Mouse (Mus musculus) lung, embryonic 15.5 days (tissue): Measurements from ENCODE around the gene Chek2. TPM values are rescaled to one million over a fixed set of nuclear protein-coding genes. Genes with fewer than 3 reads are reported as not detected.
A peak's percentile ranks its signal among the peaks of the same experiment; 100 is the strongest.
"Not testable (repeated sequence)": the region's sequence is repeated elsewhere in the genome, so short reads cannot be mapped to it uniquely, and the experiment has no call there.

Experiments used
- ATAC-seq: fragments of 200-750 bp; cut with Nextera tagmentation; 2 replicates; pipeline ENCODE4 v1.8.0; 2017; ENCODE audit warnings: moderate number of reproducible peaks, borderline replicate concordance; ENCODE audit not compliant: low FRiP score, low TSS enrichment; ENCODE audit errors: extremely low read depth
- H3K27ac ChIP-seq: fragments of 300-500 bp; sonication (generic); 2 replicates; pipeline ENCODE4 v1.5.1; 2015; ENCODE audit warnings: moderate library complexity, mild to moderate bottlenecking, inconsistent platforms
- H3K27me3 ChIP-seq: fragments of 300-500 bp; sonication (generic); 2 replicates; pipeline ENCODE4 v1.6.1; 2015; ENCODE audit warnings: inconsistent platforms
- H3K36me3 ChIP-seq: fragments of 300-500 bp; sonication (generic); 2 replicates; pipeline ENCODE4 v1.6.1; 2015; ENCODE audit warnings: inconsistent platforms
- H3K4me1 ChIP-seq: fragments of 300-500 bp; sonication (generic); 2 replicates; pipeline ENCODE4 v1.6.1; 2015; ENCODE audit warnings: inconsistent platforms
- H3K4me2 ChIP-seq: fragments of 300-500 bp; sonication (generic); 2 replicates; pipeline ENCODE4 v1.6.1; 2015; ENCODE audit warnings: inconsistent platforms, mild to moderate bottlenecking, moderate library complexity
- H3K4me3 ChIP-seq: fragments of 300-500 bp; sonication (generic); 2 replicates; pipeline ENCODE4 v1.5.1; 2015; ENCODE audit warnings: mild to moderate bottlenecking, inconsistent platforms
- H3K9ac ChIP-seq: fragments of 300-500 bp; sonication (generic); 2 replicates; pipeline ENCODE4 v1.6.1; 2015; ENCODE audit warnings: inconsistent platforms
- H3K9me3 ChIP-seq: fragments of 300-500 bp; sonication (generic); 2 replicates; pipeline ENCODE4 v1.6.1; 2016; ENCODE audit warnings: inconsistent platforms
- WGBS: fragments of 180-500 bp; shearing (Covaris S2); methylation state at CpG from one replicate; pipeline ENCODE4 v1.1.7; 2015; 5-methylcytosine and 5-hydroxymethylcytosine counted together
- polyA plus RNA-seq: library from polyadenylated mRNA; unstranded; fragments of >200 nt; fragmentation: Nextera tagmentation; extraction: Ambion mirVana; gene quantifications from 2 replicates; pipeline ENCODE4 v1.2.1, GENCODE M21; 2015

Gene Chek2
- polyA plus RNA-seq, 1 experiment from 2014 or later: 33.1 TPM

GRCm38 (mm10) chr5:110878526-110878925 is 38.7 kb downstream of the Chek2 start:
- 93% methylated on average over 1 of the region's 1 CpGs for WGBS
- ATAC-seq, H3K27ac ChIP-seq, H3K9ac ChIP-seq, H3K27me3 ChIP-seq, H3K4me2 ChIP-seq, H3K4me3 ChIP-seq, H3K36me3 ChIP-seq, H3K9me3 ChIP-seq: not testable (repeated sequence)
- H3K4me1 ChIP-seq: peaks cover 13% of the 10 kb centered on the region

GRCm38 (mm10) chr5:110879042-110879441 is 39.3 kb downstream of the Chek2 start:
- peaks cover 7% of the 10 kb centered on the region; the same call in 1 of the 2 replicates for H3K36me3 ChIP-seq
- peak overlapping the region; percentile 89 for H3K4me3 ChIP-seq
- H3K27me3 ChIP-seq: no peaks in the 10 kb centered on the region
- no peak for ATAC-seq
- H3K27ac ChIP-seq: no peak overlapping the region
- H3K9me3 ChIP-seq: no peaks in the 10 kb centered on the region
- 57% methylated on average over 7 of the region's 7 CpGs for WGBS
- peak overlapping the region; percentile 86 for H3K9ac ChIP-seq
- peak overlapping the region; percentile 93 for H3K4me2 ChIP-seq
- peaks cover 13% of the 10 kb centered on the region for H3K4me1 ChIP-seq

GRCm38 (mm10) chr5:110879584-110880374 is 40.0 kb downstream of the Chek2 start, which contains the start of gene Ttc28:
Gene Ttc28 (plus strand): TSS chr5:110879803.
- Histone ChIP-seq H3K9me3 (no peaks in the 10 kb centered on the region), H3K4me1 (peaks cover 13% of the 10 kb centered on the region), H3K27me3 (no peaks in the 10 kb centered on the region), H3K4me3 (peak within 1 kb of the TSS; percentile 89), H3K36me3 (peaks cover 7% of the 10 kb centered on the region; the same call in 1 of the 2 replicates), H3K4me2 (peak within 1 kb of the TSS; percentile 93), H3K9ac (peak within 1 kb of the TSS; percentile 86), H3K27ac (peak within 1 kb of the TSS; percentile 42; the same call in 1 of the 2 replicates)
- ATAC-seq: peak; percentile 93
- under 1% methylated on average over 94 of the region's 101 CpGs for WGBS

GRCm38 (mm10) chr5:110888596-110888995 is 48.8 kb downstream of the Chek2 start:
- Histone ChIP-seq H3K27me3 (no peaks in the 10 kb centered on the region), H3K4me2 (no peak overlapping the region), H3K9ac (no peak overlapping the region), H3K9me3 (no peaks in the 10 kb centered on the region), H3K4me3 (no peak overlapping the region), H3K36me3 (peaks cover 4% of the 10 kb centered on the region), H3K4me1 (no peaks in the 10 kb centered on the region), H3K27ac (no peak overlapping the region)
- WGBS: 93% methylated on average over 4 of the region's 4 CpGs
- ATAC-seq: no peak

GRCm38 (mm10) chr5:110889945-110890344 is 50.2 kb downstream of the Chek2 start:
- Histone ChIP-seq H3K4me1 (no peaks in the 10 kb centered on the region), H3K27me3 (no peaks in the 10 kb centered on the region), H3K36me3 (peaks cover 13% of the 10 kb centered on the region), H3K4me3 (no peak overlapping the region), H3K9ac (no peak overlapping the region), H3K27ac (no peak overlapping the region), H3K9me3 (no peaks in the 10 kb centered on the region), H3K4me2 (no peak overlapping the region)
- 89% methylated on average over 1 of the region's 1 CpGs for WGBS
- ATAC-seq: no peak

GRCm38 (mm10) chr5:110890561-110890960 is 50.8 kb downstream of the Chek2 start:
- ATAC-seq: no peak
- peaks cover 17% of the 10 kb centered on the region for H3K36me3 ChIP-seq
- H3K27me3 ChIP-seq: no peaks in the 10 kb centered on the region
- no peak overlapping the region for H3K4me2 ChIP-seq
- H3K4me3 ChIP-seq: no peak overlapping the region
- H3K9me3 ChIP-seq: no peaks in the 10 kb centered on the region
- WGBS: 87% methylated on average over 3 of the region's 3 CpGs
- H3K9ac ChIP-seq: no peak overlapping the region
- no peak overlapping the region for H3K27ac ChIP-seq
- H3K4me1 ChIP-seq: no peaks in the 10 kb centered on the region

- Histone ChIP-seq H3K36me3 (peaks cover 13% of the 10 kb centered on the region), H3K27ac (no peak overlapping the region), H3K9ac (no peak overlapping the region), H3K4me2 (no peak overlapping the region), H3K9me3 (no peaks in the 10 kb centered on the region), H3K4me3 (no peak overlapping the region), H3K4me1 (no peaks in the 10 kb centered on the region), H3K27me3 (no peaks in the 10 kb centered on the region)
- no peak for ATAC-seq
- 60% methylated on average over 7 of the region's 7 CpGs for WGBS
These were observed 57.5 kb downstream of the Chek2 start for GRCm38 (mm10) chr5:110897114-110897788.

GRCm38 (mm10) chr5:110898169-110898568 is 58.4 kb downstream of the Chek2 start:
- H3K9me3 ChIP-seq: no peaks in the 10 kb centered on the region
- no peak overlapping the region for H3K4me2 ChIP-seq
- H3K9ac ChIP-seq: no peak overlapping the region
- 68% methylated on average over 7 of the region's 7 CpGs for WGBS
- H3K36me3 ChIP-seq: peaks cover 13% of the 10 kb centered on the region
- no peak overlapping the region for H3K4me3 ChIP-seq
- H3K27ac ChIP-seq: no peak overlapping the region
- no peaks in the 10 kb centered on the region for H3K27me3 ChIP-seq
- H3K4me1 ChIP-seq: no peaks in the 10 kb centered on the region
- no peak for ATAC-seq

GRCm38 (mm10) chr5:110898785-110899184 is 59.0 kb downstream of the Chek2 start:
- Histone ChIP-seq H3K4me2 (no peak overlapping the region), H3K4me3 (no peak overlapping the region), H3K36me3 (peaks cover 11% of the 10 kb centered on the region), H3K27ac (no peak overlapping the region), H3K27me3 (no peaks in the 10 kb centered on the region), H3K9ac (no peak overlapping the region), H3K9me3 (no peaks in the 10 kb centered on the region), H3K4me1 (no peaks in the 10 kb centered on the region)
- ATAC-seq: no peak
- WGBS: 88% methylated on average over 4 of the region's 4 CpGs

- H3K4me3 ChIP-seq: no peak overlapping the region
These were observed 60.6 kb downstream of the Chek2 start for GRCm38 (mm10) chr5:110900331-110900730.

GRCm38 (mm10) chr5:110906708-110907107 is 66.9 kb downstream of the Chek2 start:
- ATAC-seq: no peak
- no peak overlapping the region for H3K4me3 ChIP-seq

More at GRCm38 (mm10) chr5:110900331-110900730, 60.6 kb downstream of the Chek2 start:
- no peak overlapping the region for H3K9ac ChIP-seq
- no peak overlapping the region for H3K27ac ChIP-seq
- H3K4me2 ChIP-seq: no peak overlapping the region
- H3K9me3 ChIP-seq: no peaks in the 10 kb centered on the region
- 0 out of 2 replicates have a peak, but pooled peaks cover 1% of the 10 kb centered on the region for H3K36me3 ChIP-seq
- H3K27me3 ChIP-seq: no peaks in the 10 kb centered on the region
- no peak for ATAC-seq
- no peaks in the 10 kb centered on the region for H3K4me1 ChIP-seq

GRCm38 (mm10) chr5:110908879-110909278 is 69.1 kb downstream of the Chek2 start:
- no peak overlapping the region for H3K9ac ChIP-seq
- no peaks in the 10 kb centered on the region for H3K9me3 ChIP-seq
- H3K4me3 ChIP-seq: no peak overlapping the region
- H3K27ac ChIP-seq: no peak overlapping the region
- no peaks in the 10 kb centered on the region for H3K27me3 ChIP-seq
- H3K4me1 ChIP-seq: peaks cover 7% of the 10 kb centered on the region; the same call in 1 of the 2 replicates
- no peak overlapping the region for H3K4me2 ChIP-seq
- no peak for ATAC-seq
- no peaks in the 10 kb centered on the region for H3K36me3 ChIP-seq

More at GRCm38 (mm10) chr5:110906708-110907107, 66.9 kb downstream of the Chek2 start:
- 100% methylated on average over 1 of the region's 1 CpGs for WGBS
- no peaks in the 10 kb centered on the region for H3K36me3 ChIP-seq
- H3K4me2 ChIP-seq: no peak overlapping the region
- peaks cover 5% of the 10 kb centered on the region; the same call in 1 of the 2 replicates for H3K4me1 ChIP-seq
- no peak overlapping the region for H3K9ac ChIP-seq
- no peak overlapping the region for H3K27ac ChIP-seq
- no peaks in the 10 kb centered on the region for H3K9me3 ChIP-seq
- no peaks in the 10 kb centered on the region for H3K27me3 ChIP-seq
